Mouse (Mus musculus) bone marrow macrophage, adult 2 months (primary cell): Measurements from ENCODE around the gene Ttll1.

Experiments
- CTCF ChIP-seq: IDR thresholded peaks from 2 replicates; pipeline ENCODE4 v1.5.1; 2012; ENCODE audit warnings: low read depth, mild to moderate bottlenecking, low read length, moderate library complexity
- POLR2A ChIP-seq: IDR thresholded peaks from 2 replicates; pipeline ENCODE4 v1.6.1; 2012; ENCODE audit warnings: mild to moderate bottlenecking, low read depth, low read length, borderline replicate concordance

GRCm38 (mm10) chr15:83463369-83464082 lies 47.2 kb downstream of the Ttll1 start:
- TF ChIP-seq CTCF: no peak
- no peak for TF ChIP-seq POLR2A
